Mouse (Mus musculus) kidney, embryonic 14.5 days (tissue): Measurements from ENCODE around the gene Tmem203. TPM values are rescaled to one million over a fixed set of nuclear protein-coding genes. Genes with fewer than 3 reads are reported as not detected.

Experiments
- ATAC-seq: fragments of 200-750 bp; cut with Nextera tagmentation; 2 replicates; pipeline ENCODE4 v1.8.0; 2017; ENCODE audit warnings: moderate number of reproducible peaks, mild to moderate bottlenecking, moderate TSS enrichment, moderate library complexity; ENCODE audit not compliant: low FRiP score, low TSS enrichment
- H3K27ac ChIP-seq: fragments of 300-500 bp; sonication (generic); 2 replicates; pipeline ENCODE4 v1.5.1; 2014; ENCODE audit warnings: low read depth, mild to moderate bottlenecking, low read length, moderate library complexity, mixed read lengths
- H3K27me3 ChIP-seq: fragments of 300-500 bp; sonication (generic); 2 replicates; pipeline ENCODE4 v1.6.1; 2014; ENCODE audit warnings: mild to moderate bottlenecking, low read length; ENCODE audit not compliant: control insufficient read depth, insufficient read depth
- H3K36me3 ChIP-seq: fragments of 300-500 bp; sonication (generic); 2 replicates; pipeline ENCODE4 v1.6.1; 2014; ENCODE audit warnings: low read length, mixed read lengths; ENCODE audit not compliant: control insufficient read depth, insufficient read depth
- H3K4me1 ChIP-seq: fragments of 300-500 bp; sonication (generic); 2 replicates; pipeline ENCODE4 v1.6.1; 2014; ENCODE audit warnings: low read length, mixed read lengths; ENCODE audit not compliant: control insufficient read depth, insufficient read depth
- H3K4me2 ChIP-seq: fragments of 300-500 bp; sonication (generic); replicated peaks from 2 replicates; pipeline ENCODE4 v1.6.1; 2014; ENCODE audit warnings: low read depth, mild to moderate bottlenecking, low read length
- H3K4me3 ChIP-seq: fragments of 300-500 bp; sonication (generic); 2 replicates; pipeline ENCODE4 v1.5.1; 2014; ENCODE audit warnings: mild to moderate bottlenecking, low read length
- H3K9ac ChIP-seq: fragments of 300-500 bp; sonication (generic); 2 replicates; pipeline ENCODE4 v1.6.1; 2014; ENCODE audit warnings: low read depth, mild to moderate bottlenecking, low read length, moderate library complexity
- H3K9me3 ChIP-seq: fragments of 300-500 bp; sonication (generic); 2 replicates; pipeline ENCODE4 v1.6.1; 2016; ENCODE audit warnings: low read length; ENCODE audit not compliant: control insufficient read depth
- WGBS: fragments of 180-500 bp; shearing (Covaris S2); extraction: QIAGEN DNeasy Blood & Tissue Kit; methylation state at CpG from one replicate; pipeline ENCODE4 v1.1.7; 2014; 5-methylcytosine and 5-hydroxymethylcytosine counted together
- polyA plus RNA-seq: library from polyadenylated mRNA; unstranded; fragments of >200 nt; fragmentation: Nextera tagmentation; extraction: Ambion mirVana; gene quantifications from 2 replicates; pipeline ENCODE4 v1.2.1, GENCODE M21; 2014

Gene Tmem203
- polyA plus RNA-seq, 1 experiment from 2014 or later = 17.0 TPM

- Histone ChIP-seq H3K9me3 (no peaks in the 10 kb centered on the region), H3K4me1 (peaks cover 12% of the 10 kb centered on the region; the same call in 1 of the 2 replicates), H3K4me2 (no peak overlapping the region), H3K27ac (no peak overlapping the region), H3K27me3 (no peaks in the 10 kb centered on the region), H3K36me3 (no peaks in the 10 kb centered on the region), H3K4me3 (no peak overlapping the region), H3K9ac (no peak overlapping the region)
- 78% methylated on average over 5 of the region's 5 CpGs for WGBS
- ATAC-seq = no peak
Observed at GRCm38 (mm10) chr2:25229582-25229981, 25.7 kb upstream of the Tmem203 start.

GRCm38 (mm10) chr2:25230581-25230980, 24.7 kb upstream of the Tmem203 start:
- Histone ChIP-seq H3K4me2 (no peak overlapping the region), H3K27me3 (no peaks in the 10 kb centered on the region), H3K4me3 (no peak overlapping the region), H3K36me3 (no peaks in the 10 kb centered on the region), H3K27ac (no peak overlapping the region), H3K9ac (no peak overlapping the region), H3K9me3 (no peaks in the 10 kb centered on the region), H3K4me1 (peaks cover 9% of the 10 kb centered on the region; the same call in 1 of the 2 replicates)
- WGBS = 86% methylated on average over 7 of the region's 7 CpGs
- ATAC-seq = no peak

DNA sequence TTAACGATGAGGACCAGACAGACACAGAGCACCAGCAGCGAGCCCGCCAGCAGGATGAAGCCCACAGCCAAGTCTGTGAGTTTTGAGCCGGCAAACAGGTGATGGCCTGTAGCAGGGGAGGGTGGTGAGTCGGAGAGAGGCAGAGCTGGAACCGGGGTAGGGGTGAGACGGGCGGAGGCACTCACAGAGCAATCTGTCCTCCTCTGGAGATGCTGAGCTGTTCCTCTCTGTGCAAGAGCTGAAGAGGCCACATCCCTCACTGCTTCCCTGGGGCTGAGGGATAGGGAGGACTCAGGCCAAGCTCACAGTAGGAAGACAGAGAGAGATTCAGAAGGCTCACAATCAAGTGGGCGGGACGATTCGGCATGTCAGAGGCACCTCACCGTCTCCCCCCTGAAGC, 24.2 kb upstream of the Tmem203 start:
- Histone ChIP-seq H3K27ac (no peak overlapping the region), H3K4me1 (peaks cover 5% of the 10 kb centered on the region; the same call in 1 of the 2 replicates), H3K36me3 (no peaks in the 10 kb centered on the region), H3K9ac (no peak overlapping the region), H3K4me3 (no peak overlapping the region), H3K4me2 (no peak overlapping the region), H3K9me3 (no peaks in the 10 kb centered on the region), H3K27me3 (no peaks in the 10 kb centered on the region)
- ATAC-seq = no peak
- 57% methylated on average over 12 of the region's 12 CpGs for WGBS

- WGBS = 85% methylated on average over 4 of the region's 4 CpGs
- Histone ChIP-seq H3K27ac (no peak overlapping the region), H3K9me3 (no peaks in the 10 kb centered on the region), H3K27me3 (no peaks in the 10 kb centered on the region), H3K4me2 (no peak overlapping the region), H3K4me1 (no peaks in the 10 kb centered on the region), H3K4me3 (no peak overlapping the region), H3K36me3 (no peaks in the 10 kb centered on the region), H3K9ac (no peak overlapping the region)
- ATAC-seq = no peak
Observed at GRCm38 (mm10) chr2:25233421-25233820, 21.8 kb upstream of the Tmem203 start.

GRCm38 (mm10) chr2:25234050-25234449, 21.2 kb upstream of the Tmem203 start, which contains the start of gene Slc34a3:
Slc34a3 (minus strand) TSS chr2:25234364.
- H3K4me1 ChIP-seq = no peaks in the 10 kb centered on the region
- no peaks in the 10 kb centered on the region for H3K36me3 ChIP-seq
- no peak within 1 kb of the TSS for H3K4me3 ChIP-seq
- H3K27me3 ChIP-seq = no peaks in the 10 kb centered on the region
- H3K4me2 ChIP-seq = no peak within 1 kb of the TSS
- H3K9ac ChIP-seq = no peak within 1 kb of the TSS
- ATAC-seq = no peak
- no peaks in the 10 kb centered on the region for H3K9me3 ChIP-seq
- WGBS = 68% methylated on average over 3 of the region's 3 CpGs
- no peak within 1 kb of the TSS for H3K27ac ChIP-seq

GRCm38 (mm10) chr2:25234551-25235220, 20.6 kb upstream of the Tmem203 start:
- Histone ChIP-seq H3K4me1 (no peaks in the 10 kb centered on the region), H3K27ac (no peak overlapping the region), H3K9ac (no peak overlapping the region), H3K36me3 (no peaks in the 10 kb centered on the region), H3K27me3 (no peaks in the 10 kb centered on the region), H3K9me3 (no peaks in the 10 kb centered on the region), H3K4me3 (no peak overlapping the region), H3K4me2 (no peak overlapping the region)
- WGBS = 68% methylated on average over 5 of the region's 5 CpGs
- no peak for ATAC-seq

GRCm38 (mm10) chr2:25236614-25237013, 18.6 kb upstream of the Tmem203 start, which contains the start of gene Rnf224:
Rnf224 (minus strand) TSS chr2:25236787.
- Histone ChIP-seq H3K9me3 (no peaks in the 10 kb centered on the region), H3K4me3 (no peak within 1 kb of the TSS), H3K9ac (no peak within 1 kb of the TSS), H3K27me3 (no peaks in the 10 kb centered on the region), H3K4me2 (no peak within 1 kb of the TSS), H3K4me1 (peaks cover 5% of the 10 kb centered on the region; the same call in 1 of the 2 replicates), H3K36me3 (no peaks in the 10 kb centered on the region), H3K27ac (no peak within 1 kb of the TSS)
- ATAC-seq = no peak
- WGBS = 32% methylated on average over 8 of the region's 8 CpGs

GRCm38 (mm10) chr2:25237522-25237921, 17.7 kb upstream of the Tmem203 start:
- Histone ChIP-seq H3K36me3 (no peaks in the 10 kb centered on the region), H3K9me3 (no peaks in the 10 kb centered on the region), H3K9ac (no peak overlapping the region), H3K4me1 (peaks cover 7% of the 10 kb centered on the region; the same call in 1 of the 2 replicates), H3K4me3 (no peak overlapping the region), H3K27me3 (peaks cover 6% of the 10 kb centered on the region; the same call in 1 of the 2 replicates), H3K4me2 (no peak overlapping the region), H3K27ac (no peak overlapping the region)
- ATAC-seq = no peak
- WGBS = 58% methylated on average over 4 of the region's 4 CpGs

DNA sequence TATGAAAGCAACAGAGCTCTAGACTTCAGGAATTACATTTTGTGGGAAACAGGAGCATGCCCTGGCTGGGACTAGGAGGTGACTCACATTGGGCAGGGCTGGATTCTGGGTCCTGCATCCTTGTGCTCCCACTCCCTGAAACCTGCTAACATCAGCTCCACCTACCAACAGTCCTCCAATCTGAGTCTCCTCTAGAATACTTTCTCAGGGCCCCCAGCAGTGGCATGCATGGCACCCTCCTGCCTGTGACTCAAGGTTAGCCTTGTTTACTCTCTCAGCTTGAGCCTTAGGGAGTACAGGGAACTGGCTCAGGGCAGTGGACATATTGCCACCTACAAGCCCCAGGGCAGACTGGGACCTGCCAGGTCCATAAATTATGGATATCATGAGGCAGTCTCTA, 17.1 kb upstream of the Tmem203 start:
- Histone ChIP-seq H3K27me3 (peaks cover 10% of the 10 kb centered on the region; the same call in 1 of the 2 replicates), H3K36me3 (no peaks in the 10 kb centered on the region), H3K9me3 (no peaks in the 10 kb centered on the region), H3K9ac (no peak overlapping the region), H3K4me2 (no peak overlapping the region), H3K4me3 (no peak overlapping the region), H3K27ac (no peak overlapping the region), H3K4me1 (peaks cover 12% of the 10 kb centered on the region; the same call in 1 of the 2 replicates)
- ATAC-seq = no peak
